Mouse (Mus musculus) embryonic stem cell, embryonic (primary cell): ENCODE data around the gene Spry1.
"Not testable (repeated sequence)": the region's sequence is repeated elsewhere in the genome, so short reads cannot be mapped to it uniquely, and the experiment has no call there.

Source experiments
- CTCF ChIA-PET, 4 experiments: fragments of 300-600 bp in 2 of 4; fragments of 350-600 bp in 2 of 4; sonication (Branson Sonifier 250); formaldehyde crosslinking; loops; one replicate each; lab custom pipeline; 2022; ENCODE audit warnings: inconsistent platforms in 2 of 4; lab: Charles Lee
- POLR2A ChIA-PET, 4 experiments: fragments of 300-600 bp in 2 of 4; fragments of 350-600 bp in 2 of 4; sonication (Branson Sonifier 250); formaldehyde crosslinking; loops; one replicate each; lab custom pipeline; 2022; ENCODE audit warnings: antibody characterized with exemption in 4 of 4, inconsistent platforms in 1 of 4; lab: Charles Lee

The Spry1 gene

GRCm38 (mm10) chr3:37639690-37640089 is at the start of gene Spry1:
Gene Spry1, plus strand, starts transcription at chr3:37639947.
- POLR2A ChIA-PET, result interaction anchor here in 3 of 4 experiments (0.5 to 7.0 kb wide), 26 partner anchors 9 to 649 kb away, joined by 3 to 42 read pairs (median 4); partner anchors contain the start of genes Gm5148 (in 3 of the 3), Nudt6 (in 2 of the 3) and Spata5 (in 2 of the 3)
- CTCF ChIA-PET, result interaction anchor here in 2 of 4 experiments (0.6 to 1.1 kb wide), 3 partner anchors 65 to 220 kb away, joined by 3 to 8 read pairs (median 3); partner anchors contain the start of genes Nudt6 (in 1 of the 2) and Spata5 (in 1 of the 2)

- ChIA-PET POLR2A (interaction anchor here in 3 of 4 experiments (0.5 to 0.6 kb wide), 3 partner anchors 14 to 124 kb away, joined by 3 read pairs; no protein-coding TSS in a partner anchor), CTCF (no interaction called here)
Observed at GRCm38 (mm10) chr3:37595721-37596120, 44.0 kb upstream of the Spry1 start.

- POLR2A ChIA-PET, result interaction anchor here in 1 of 4 experiments (1.3 kb wide), 1 partner anchor 72 kb away, joined by 3 read pairs; no protein-coding TSS in a partner anchor
- CTCF ChIA-PET, result no interaction called here
Observed at GRCm38 (mm10) chr3:37596519-37596918, 43.2 kb upstream of the Spry1 start.

- ChIA-PET CTCF (no interaction called here), POLR2A (interaction anchor here in 1 of 4 experiments (1.0 to 1.3 kb wide), 3 partner anchors 73 to 106 kb away, joined by 3 to 4 read pairs (median 3); no protein-coding TSS in a partner anchor)
Observed at GRCm38 (mm10) chr3:37597200-37597599, 42.5 kb upstream of the Spry1 start.

GRCm38 (mm10) chr3:37599641-37600040 is 40.1 kb upstream of the Spry1 start:
- POLR2A ChIA-PET, result interaction anchor here in 1 of 4 experiments (0.6 kb wide), 1 partner anchor 589 kb away, joined by 4 read pairs; no protein-coding TSS in a partner anchor
- CTCF ChIA-PET, result not testable (repeated sequence)

GRCm38 (mm10) chr3:37602356-37602755 is 37.4 kb upstream of the Spry1 start:
- ChIA-PET POLR2A (interaction anchor here in 2 of 4 experiments (0.6 to 1.3 kb wide), 2 partner anchors 11 to 27 kb away, joined by 3 to 5 read pairs; no protein-coding TSS in a partner anchor), CTCF (no interaction called here)

GRCm38 (mm10) chr3:37602890-37603289 is 36.9 kb upstream of the Spry1 start:
- POLR2A ChIA-PET, result interaction anchor here in 1 of 4 experiments (1.3 kb wide), 1 partner anchor 10 kb away, joined by 5 read pairs; no protein-coding TSS in a partner anchor
- CTCF ChIA-PET, result no interaction called here

- CTCF ChIA-PET, result no interaction called here
- POLR2A ChIA-PET, result interaction anchor here in 1 of 4 experiments (1.3 kb wide), 1 partner anchor 10 kb away, joined by 5 read pairs; no protein-coding TSS in a partner anchor
Observed at GRCm38 (mm10) chr3:37603541-37603940, 36.2 kb upstream of the Spry1 start.

GRCm38 (mm10) chr3:37604976-37605875 is 34.5 kb upstream of the Spry1 start:
- ChIA-PET POLR2A (no interaction called here), CTCF (no interaction called here)

GRCm38 (mm10) chr3:37605876-37606238 is 33.9 kb upstream of the Spry1 start:
- POLR2A ChIA-PET, result no interaction called here
- CTCF ChIA-PET, result no interaction called here

- ChIA-PET POLR2A (interaction anchor here in 1 of 4 experiments (0.7 kb wide), 1 partner anchor 32 kb away, joined by 3 read pairs; no protein-coding TSS in a partner anchor), CTCF (interaction anchor here in 2 of 4 experiments (0.6 to 0.8 kb wide), 5 partner anchors 26 to 1629 kb away, joined by 3 to 4 read pairs (median 3); no protein-coding TSS in a partner anchor)
Observed at GRCm38 (mm10) chr3:37608926-37609325, 30.8 kb upstream of the Spry1 start.

GRCm38 (mm10) chr3:37610670-37611069 is 29.1 kb upstream of the Spry1 start:
- POLR2A ChIA-PET, result interaction anchor here in 2 of 4 experiments (0.6 to 0.7 kb wide), 5 partner anchors 33 to 1131 kb away, joined by 3 to 5 read pairs (median 3); partner anchors contain the start of genes Nudt6 (in 1 of the 2) and Spata5 (in 1 of the 2)
- CTCF ChIA-PET, result interaction anchor here in 2 of 4 experiments (0.8 kb wide), 2 partner anchors 138 to 647 kb away, joined by 3 to 5 read pairs; no protein-coding TSS in a partner anchor

- ChIA-PET CTCF (interaction anchor here in 1 of 4 experiments (0.6 kb wide), 1 partner anchor 21 kb away, joined by 3 read pairs; no protein-coding TSS in a partner anchor), POLR2A (interaction anchor here in 2 of 4 experiments (0.6 to 2.3 kb wide), 4 partner anchors 11 to 619 kb away, joined by 3 to 5 read pairs (median 3); no protein-coding TSS in a partner anchor)
Observed at GRCm38 (mm10) chr3:37613722-37614121, 26.0 kb upstream of the Spry1 start.

- ChIA-PET POLR2A (interaction anchor here in 2 of 4 experiments (0.5 to 1.5 kb wide), 3 partner anchors 24 to 95 kb away, joined by 3 to 4 read pairs (median 4); partner anchors contain the start of gene Spry1 (in 1 of the 2)), CTCF (interaction anchor here in 1 of 4 experiments (0.6 kb wide), 1 partner anchor 267 kb away, joined by 3 read pairs; no protein-coding TSS in a partner anchor)
Observed at GRCm38 (mm10) chr3:37614878-37615650, 24.7 kb upstream of the Spry1 start.

GRCm38 (mm10) chr3:37616586-37617547 is 22.9 kb upstream of the Spry1 start:
- ChIA-PET POLR2A (interaction anchor here in 1 of 4 experiments (0.5 kb wide), 1 partner anchor 179 kb away, joined by 3 read pairs; no protein-coding TSS in a partner anchor), CTCF (interaction anchor here in 1 of 4 experiments (0.5 kb wide), 1 partner anchor 358 kb away, joined by 8 read pairs; no protein-coding TSS in a partner anchor)

- POLR2A ChIA-PET, result interaction anchor here in 1 of 4 experiments (0.7 to 1.9 kb wide), 3 partner anchors 17 to 92 kb away, joined by 3 to 7 read pairs (median 3); partner anchors contain the start of gene Gm5148
- CTCF ChIA-PET, result interaction anchor here in 1 of 4 experiments (0.5 kb wide), 1 partner anchor 207 kb away, joined by 8 read pairs; no protein-coding TSS in a partner anchor
Observed at GRCm38 (mm10) chr3:37632246-37632645, 7.5 kb upstream of the Spry1 start.
